Mouse (Mus musculus) heart, embryonic 11.5 days (tissue): ENCODE measurements around the gene Hoxd3. TPM values are rescaled to one million over a fixed set of nuclear protein-coding genes. Genes with fewer than 3 reads are reported as not detected.
A peak's percentile ranks its signal among the peaks of the same experiment; 100 is the strongest.

Experiments used
- ATAC-seq: fragments of 200-750 bp; cut with Nextera tagmentation; replicated peaks from 2 replicates; pipeline ENCODE4 v1.8.0; 2017; ENCODE audit warnings: moderate library complexity; ENCODE audit not compliant: insufficient number of reproducible peaks, low FRiP score, low TSS enrichment
- H3K27ac ChIP-seq: fragments of 300-500 bp; sonication (generic); 2 replicates; pipeline ENCODE4 v1.5.1; 2014; ENCODE audit warnings: mild to moderate bottlenecking, low read depth, low read length
- H3K27me3 ChIP-seq: fragments of 300-500 bp; sonication (generic); 2 replicates; pipeline ENCODE4 v1.6.1; 2014; ENCODE audit warnings: mild to moderate bottlenecking, low read length, mixed read lengths; ENCODE audit not compliant: control insufficient read depth, insufficient read depth
- H3K36me3 ChIP-seq: fragments of 300-500 bp; sonication (generic); 2 replicates; pipeline ENCODE4 v1.6.1; 2014; ENCODE audit warnings: mild to moderate bottlenecking, low read length, moderate library complexity, mixed read lengths; ENCODE audit not compliant: control insufficient read depth, insufficient read depth
- H3K4me1 ChIP-seq: fragments of 300-500 bp; sonication (generic); 2 replicates; pipeline ENCODE4 v1.6.1; 2014; ENCODE audit warnings: low read length; ENCODE audit not compliant: control insufficient read depth, insufficient read depth
- H3K4me2 ChIP-seq: fragments of 300-500 bp; sonication (generic); 2 replicates; pipeline ENCODE4 v1.6.1; 2014; ENCODE audit warnings: mild to moderate bottlenecking, moderate library complexity
- H3K4me3 ChIP-seq: fragments of 300-500 bp; sonication (generic); 2 replicates; pipeline ENCODE4 v1.5.1; 2014; ENCODE audit warnings: low read depth, low read length
- H3K9ac ChIP-seq: fragments of 300-500 bp; sonication (generic); 2 replicates; pipeline ENCODE4 v1.6.1; 2014; ENCODE audit warnings: mild to moderate bottlenecking, low read depth, low read length, moderate library complexity
- H3K9me3 ChIP-seq: fragments of 300-500 bp; sonication (generic); replicated peaks from 2 replicates; pipeline ENCODE4 v1.6.1; 2016; ENCODE audit warnings: low read length; ENCODE audit not compliant: control insufficient read depth
- WGBS: fragments of 180-500 bp; shearing (Covaris S2); extraction: QIAGEN DNeasy Blood & Tissue Kit; methylation state at CpG from one replicate; pipeline ENCODE4 v1.1.7; 2014; ENCODE audit not compliant: insufficient replicate concordance; 5-methylcytosine and 5-hydroxymethylcytosine counted together
- polyA plus RNA-seq: library from polyadenylated mRNA; unstranded; fragments of >200 nt; fragmentation: Nextera tagmentation; extraction: Ambion mirVana; gene quantifications from 2 replicates; pipeline ENCODE4 v1.2.1, GENCODE M21; 2014

Hoxd3 gene
- polyA plus RNA-seq, 1 experiment from 2014 or later, result 3.1 TPM

DNA sequence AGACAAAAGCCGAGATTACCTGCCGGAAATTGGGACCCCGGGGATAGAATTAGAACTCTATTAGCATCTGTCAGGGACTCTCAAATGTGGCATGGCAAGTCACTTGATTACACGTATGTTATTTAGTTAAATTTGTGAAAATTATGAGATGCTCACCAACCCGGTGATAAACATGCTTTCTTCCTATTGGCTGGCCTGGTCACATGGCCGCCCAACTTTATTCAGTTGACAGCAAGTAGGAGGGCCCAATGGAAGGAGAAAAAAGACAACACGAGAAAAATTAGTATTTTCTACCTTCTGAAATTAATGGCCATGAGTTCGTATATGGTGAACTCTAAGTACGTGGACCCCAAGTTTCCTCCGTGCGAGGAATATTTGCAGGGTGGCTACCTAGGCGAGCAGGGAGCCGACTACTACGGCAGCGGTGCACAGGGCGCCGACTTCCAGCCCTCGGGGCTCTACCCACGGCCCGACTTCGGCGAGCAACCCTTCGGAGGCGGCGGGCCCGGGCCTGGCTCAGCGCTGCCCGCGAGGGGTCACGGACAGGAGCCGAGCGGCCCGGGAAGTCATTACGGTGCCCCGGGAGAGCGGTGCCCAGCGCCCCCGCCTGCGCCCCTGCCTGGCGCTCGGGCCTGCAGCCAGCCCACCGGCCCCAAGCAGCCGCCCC, 15.4 kb downstream of the Hoxd3 start:
- Histone ChIP-seq H3K4me3 (peak overlapping the region; percentile 38), H3K27me3 (peaks cover 96% of the 10 kb centered on the region), H3K36me3 (no peaks in the 10 kb centered on the region), H3K9me3 (no peaks in the 10 kb centered on the region), H3K4me1 (peaks cover 6% of the 10 kb centered on the region; the same call in 1 of the 2 replicates), H3K9ac (0 out of 2 replicates have a peak overlapping the region, but pooled peaks have one; percentile 22), H3K27ac (no peak overlapping the region), H3K4me2 (peak overlapping the region; percentile 63)
- WGBS, result 1% methylated on average over 43 of the region's 43 CpGs
- no peak for ATAC-seq

DNA sequence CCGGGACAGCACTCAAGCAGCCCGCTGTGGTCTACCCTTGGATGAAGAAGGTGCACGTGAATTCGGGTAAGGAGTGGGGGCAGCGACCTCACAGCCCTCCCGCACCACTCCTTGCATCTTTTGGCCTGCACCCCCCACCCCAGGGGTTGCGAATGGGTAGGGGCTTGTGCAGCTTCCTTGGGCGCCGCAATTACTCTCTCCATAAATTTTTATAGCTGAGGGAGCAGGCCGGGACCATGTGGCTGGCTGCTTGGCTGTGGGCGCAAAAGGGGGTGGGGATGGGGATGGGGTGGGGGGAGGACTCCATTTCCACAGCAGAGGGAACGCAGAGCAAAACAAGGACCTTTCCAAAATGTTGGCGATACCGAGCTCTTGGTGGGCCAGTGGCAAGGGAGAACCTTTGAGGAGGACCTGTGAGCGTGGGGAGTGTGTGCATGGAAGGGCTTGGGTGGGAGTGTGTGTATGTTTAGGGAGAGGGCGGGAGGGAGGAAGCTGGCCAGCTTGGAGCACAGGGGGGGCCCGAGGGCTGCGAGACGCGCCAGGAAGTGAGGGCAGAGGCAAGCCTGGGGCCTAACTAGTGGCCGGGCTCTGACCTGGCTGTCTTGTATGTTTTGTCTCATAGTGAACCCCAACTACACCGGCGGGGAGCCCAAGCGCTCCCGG, 16.0 kb downstream of the Hoxd3 start:
- no peak overlapping the region for H3K27ac ChIP-seq
- no peak; the same call in 1 of the 2 replicates for ATAC-seq
- H3K9ac ChIP-seq, result no peak overlapping the region
- peaks cover 6% of the 10 kb centered on the region; the same call in 1 of the 2 replicates for H3K4me1 ChIP-seq
- H3K4me2 ChIP-seq, result peak overlapping the region; percentile 63
- no peaks in the 10 kb centered on the region for H3K36me3 ChIP-seq
- H3K27me3 ChIP-seq, result peaks cover 96% of the 10 kb centered on the region
- peak overlapping the region; percentile 38 for H3K4me3 ChIP-seq
- WGBS, result 2% methylated on average over 25 of the region's 25 CpGs
- H3K9me3 ChIP-seq, result no peaks in the 10 kb centered on the region

DNA sequence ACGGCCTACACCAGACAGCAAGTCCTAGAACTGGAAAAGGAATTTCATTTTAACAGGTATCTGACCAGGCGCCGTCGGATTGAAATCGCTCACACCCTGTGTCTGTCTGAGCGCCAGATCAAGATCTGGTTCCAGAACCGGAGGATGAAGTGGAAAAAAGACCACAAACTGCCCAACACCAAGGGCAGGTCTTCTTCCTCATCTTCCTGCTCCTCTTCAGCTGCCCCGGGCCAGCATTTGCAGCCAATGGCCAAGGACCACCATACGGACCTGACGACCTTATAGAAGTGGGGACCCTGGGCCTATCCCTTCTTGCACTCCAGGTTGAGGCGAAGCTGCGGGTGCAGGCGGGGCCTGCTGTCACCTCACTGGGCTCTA, 16.6 kb downstream of the Hoxd3 start:
- Histone ChIP-seq H3K4me2 (no peak overlapping the region), H3K4me1 (peaks cover 6% of the 10 kb centered on the region; the same call in 1 of the 2 replicates), H3K9me3 (no peaks in the 10 kb centered on the region), H3K4me3 (peak overlapping the region; percentile 10; the same call in 1 of the 2 replicates), H3K27me3 (peaks cover 95% of the 10 kb centered on the region), H3K36me3 (no peaks in the 10 kb centered on the region), H3K9ac (no peak overlapping the region), H3K27ac (no peak overlapping the region)
- 6% methylated on average over 13 of the region's 13 CpGs for WGBS
- ATAC-seq, result no peak

DNA sequence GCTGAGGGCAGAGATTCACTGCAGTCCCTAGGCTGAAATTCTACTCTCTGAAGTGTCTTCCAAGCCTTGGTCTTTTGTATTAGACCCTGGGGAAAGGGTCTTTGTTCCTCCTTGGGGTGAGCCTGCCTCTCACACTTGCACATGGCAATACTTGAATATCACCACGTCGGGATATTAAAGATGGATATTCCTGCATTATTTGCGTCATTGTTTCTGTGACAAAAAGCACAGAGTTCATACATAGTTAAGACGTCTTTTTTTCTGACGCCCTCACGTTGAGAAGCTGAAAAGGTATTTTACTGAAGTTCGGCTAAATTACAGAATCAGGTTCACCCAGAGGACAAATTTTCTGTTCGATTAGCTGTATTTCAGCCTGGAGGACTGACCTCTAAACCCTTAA, 18.6 kb downstream of the Hoxd3 start:
- H3K9me3 ChIP-seq, result no peaks in the 10 kb centered on the region
- no peak overlapping the region for H3K4me2 ChIP-seq
- no peak overlapping the region for H3K9ac ChIP-seq
- H3K4me1 ChIP-seq, result peaks cover 6% of the 10 kb centered on the region; the same call in 1 of the 2 replicates
- no peak overlapping the region for H3K27ac ChIP-seq
- no peaks in the 10 kb centered on the region for H3K36me3 ChIP-seq
- no peak overlapping the region for H3K4me3 ChIP-seq
- ATAC-seq, result no peak
- WGBS, result 8% methylated on average over 8 of the region's 8 CpGs
- H3K27me3 ChIP-seq, result peaks cover 95% of the 10 kb centered on the region

DNA sequence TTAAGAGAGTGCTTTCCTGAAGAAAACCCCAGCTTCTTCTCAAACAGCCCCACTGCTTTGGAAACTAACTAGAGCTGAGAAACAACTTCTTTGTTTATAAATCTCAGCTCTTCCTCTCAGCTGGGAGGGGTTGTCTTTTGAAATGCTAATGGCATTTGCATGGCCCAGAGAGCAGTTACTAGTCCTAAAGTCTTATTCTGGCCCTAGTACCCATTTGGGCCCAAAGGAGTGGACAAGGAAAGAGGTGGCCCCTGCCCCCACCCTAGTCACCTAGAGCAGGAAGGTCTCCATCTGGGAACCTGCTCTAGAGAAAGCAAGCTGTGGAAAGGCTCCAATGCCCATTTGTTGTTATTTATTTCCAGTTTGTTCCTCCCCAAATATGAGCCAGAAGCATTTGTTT, 19.3 kb downstream of the Hoxd3 start:
- H3K36me3 ChIP-seq, result no peaks in the 10 kb centered on the region
- no peak overlapping the region for H3K4me3 ChIP-seq
- ATAC-seq, result no peak
- no peak overlapping the region for H3K27ac ChIP-seq
- H3K4me2 ChIP-seq, result no peak overlapping the region
- H3K4me1 ChIP-seq, result peaks cover 8% of the 10 kb centered on the region
- peaks cover 95% of the 10 kb centered on the region for H3K27me3 ChIP-seq
- no peak overlapping the region for H3K9ac ChIP-seq
- no peaks in the 10 kb centered on the region for H3K9me3 ChIP-seq

DNA sequence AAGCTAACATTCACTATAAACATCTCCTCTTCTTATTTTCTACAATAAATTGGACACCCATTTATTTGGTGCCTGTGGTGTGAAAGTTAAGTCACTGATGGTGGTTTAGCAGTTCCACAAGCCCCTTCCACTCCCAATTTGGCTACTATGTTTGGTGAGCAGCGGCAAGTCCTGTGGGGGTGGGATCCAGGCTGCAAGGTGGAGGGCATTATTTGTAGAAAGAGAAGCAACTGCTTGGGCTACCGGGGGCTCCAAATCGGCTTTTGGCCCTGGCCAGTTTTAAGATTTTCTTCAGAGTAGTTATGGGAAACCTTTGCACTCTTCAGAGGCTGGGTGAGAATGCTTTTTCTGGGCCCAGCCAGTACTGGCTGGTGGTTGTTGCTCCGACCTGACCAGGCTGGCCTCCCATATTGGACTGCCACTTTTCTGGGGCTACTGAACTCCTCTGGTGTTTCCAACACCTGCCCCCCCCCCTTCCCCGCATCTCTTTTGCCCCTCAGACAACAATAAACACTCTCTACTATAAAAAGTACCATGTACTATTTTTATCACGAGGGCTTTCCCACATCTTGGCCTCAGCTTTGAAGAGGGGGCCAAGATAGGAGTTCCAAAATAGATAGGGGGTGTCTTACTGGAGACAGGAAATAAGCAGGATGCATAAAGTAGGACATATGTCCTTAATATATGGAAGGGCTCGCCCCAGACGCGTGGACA, 20.2 kb downstream of the Hoxd3 start:
- no peaks in the 10 kb centered on the region for H3K36me3 ChIP-seq
- peaks cover 94% of the 10 kb centered on the region for H3K27me3 ChIP-seq
- H3K4me3 ChIP-seq, result no peak overlapping the region
- H3K9me3 ChIP-seq, result no peaks in the 10 kb centered on the region
- 5% methylated on average over 9 of the region's 9 CpGs for WGBS
- ATAC-seq, result no peak
- H3K4me2 ChIP-seq, result no peak overlapping the region
- H3K27ac ChIP-seq, result no peak overlapping the region
- H3K4me1 ChIP-seq, result peaks cover 10% of the 10 kb centered on the region
- H3K9ac ChIP-seq, result no peak overlapping the region

DNA sequence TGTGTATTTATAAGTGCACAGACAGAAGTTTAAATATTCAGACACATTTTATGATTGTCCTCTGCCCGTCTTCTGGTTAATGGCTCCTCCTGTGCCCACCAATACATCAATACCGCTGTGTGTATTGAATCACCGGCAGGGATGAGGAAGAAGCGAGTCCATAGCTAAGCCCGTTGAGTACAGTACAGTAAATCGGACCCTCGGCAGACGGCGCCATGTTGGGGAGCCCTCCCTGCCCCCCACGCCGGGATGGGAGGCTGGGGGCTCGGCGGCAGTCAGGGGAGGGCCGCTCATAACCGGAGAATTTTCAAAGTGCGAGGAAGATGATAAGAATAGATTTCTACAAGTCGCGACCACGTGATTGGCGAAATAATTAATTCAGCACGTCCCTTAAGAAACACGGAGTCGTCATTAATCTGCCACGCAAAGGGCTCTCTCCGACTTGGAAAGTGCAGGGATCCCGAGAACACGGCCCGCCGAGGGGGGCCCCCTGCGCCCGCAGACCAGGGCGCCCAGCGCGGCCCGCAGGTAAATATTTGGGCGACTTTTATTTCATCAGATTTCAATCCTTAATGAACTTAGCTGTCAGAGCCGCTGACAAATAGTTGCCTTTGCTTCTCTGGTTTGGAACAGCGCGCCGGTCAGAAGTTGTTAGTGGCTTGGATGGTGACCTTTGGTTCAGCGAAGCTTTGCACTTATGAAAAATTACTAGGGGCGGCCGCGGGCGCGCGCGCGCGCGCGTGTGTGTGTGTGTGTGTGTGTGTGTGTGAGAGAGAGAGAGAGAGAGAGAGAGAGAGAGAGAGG, 21.0 kb downstream of the Hoxd3 start:
- no peak for ATAC-seq
- Histone ChIP-seq H3K4me1 (peaks cover 4% of the 10 kb centered on the region), H3K27me3 (peaks cover 94% of the 10 kb centered on the region), H3K4me3 (peak overlapping the region; percentile 18), H3K9ac (no peak overlapping the region), H3K9me3 (no peaks in the 10 kb centered on the region), H3K36me3 (no peaks in the 10 kb centered on the region), H3K27ac (no peak overlapping the region), H3K4me2 (peak overlapping the region; percentile 47)
- WGBS, result 1% methylated on average over 52 of the region's 52 CpGs

DNA sequence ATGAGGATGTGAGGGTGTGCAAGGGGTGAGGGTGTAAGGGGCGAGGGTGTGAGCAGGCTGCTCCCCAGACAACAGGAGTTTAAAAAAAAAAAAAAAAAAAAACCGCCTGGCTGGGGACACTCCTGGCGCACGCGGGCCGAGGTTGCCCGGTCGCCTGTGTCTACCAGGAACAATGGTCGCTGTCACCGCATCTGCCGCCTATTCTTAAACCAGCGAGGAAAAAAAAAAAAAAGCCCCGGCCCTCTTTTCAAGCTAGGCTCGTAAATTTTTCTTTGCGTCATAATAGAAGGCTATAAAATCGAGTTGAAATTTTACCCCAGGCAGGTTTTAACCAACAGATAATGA, 21.6 kb downstream of the Hoxd3 start:
- peak overlapping the region; percentile 47; the same call in 1 of the 2 replicates for H3K4me2 ChIP-seq
- H3K4me1 ChIP-seq, result peaks cover 4% of the 10 kb centered on the region; the same call in 1 of the 2 replicates
- H3K36me3 ChIP-seq, result no peaks in the 10 kb centered on the region
- H3K9me3 ChIP-seq, result no peaks in the 10 kb centered on the region
- ATAC-seq, result no peak
- H3K9ac ChIP-seq, result no peak overlapping the region
- no peak overlapping the region for H3K27ac ChIP-seq
- WGBS, result 0% methylated on average over 16 of the region's 16 CpGs
- H3K4me3 ChIP-seq, result 0 out of 2 replicates have a peak overlapping the region, but pooled peaks have one; percentile 18
- H3K27me3 ChIP-seq, result peaks cover 94% of the 10 kb centered on the region
